Mouse (Mus musculus) forebrain, embryonic 16.5 days (tissue): ENCODE results near the gene Vps29. TPM values are rescaled to one million over a fixed set of nuclear protein-coding genes. Genes with fewer than 3 reads are reported as not detected.
A peak's percentile ranks its signal among the peaks of the same experiment; 100 is the strongest.

Source experiments
- ATAC-seq: fragments of 200-750 bp; cut with Nextera tagmentation; 2 replicates; pipeline ENCODE4 v1.8.0; 2017; ENCODE audit warnings: mild to moderate bottlenecking, moderate library complexity
- H3K27ac ChIP-seq: fragments of 300-500 bp; sonication (generic); 2 replicates; pipeline ENCODE4 v1.5.1; 2014; ENCODE audit warnings: low read length, control low read depth
- H3K27me3 ChIP-seq: fragments of 300-500 bp; sonication (generic); replicated peaks from 2 replicates; pipeline ENCODE4 v1.6.1; 2014; ENCODE audit warnings: low read length; ENCODE audit not compliant: control insufficient read depth, insufficient read depth
- H3K36me3 ChIP-seq: fragments of 300-500 bp; sonication (generic); 2 replicates; pipeline ENCODE4 v1.6.1; 2014; ENCODE audit not compliant: control insufficient read depth, insufficient read depth
- H3K4me1 ChIP-seq: fragments of 300-500 bp; sonication (generic); replicated peaks from 2 replicates; pipeline ENCODE4 v1.6.1; 2014; ENCODE audit warnings: low read length; ENCODE audit not compliant: control insufficient read depth, insufficient read depth
- H3K4me2 ChIP-seq: fragments of 300-500 bp; sonication (generic); 2 replicates; pipeline ENCODE4 v1.6.1; 2014; ENCODE audit warnings: mild to moderate bottlenecking, low read length, control low read depth
- H3K4me3 ChIP-seq: fragments of 300-500 bp; sonication (generic); replicated peaks from 2 replicates; pipeline ENCODE4 v1.5.1; 2014; ENCODE audit warnings: mild to moderate bottlenecking, low read length, control low read depth
- H3K9ac ChIP-seq: fragments of 300-500 bp; sonication (generic); replicated peaks from 2 replicates; pipeline ENCODE4 v1.6.1; 2014; ENCODE audit warnings: low read depth, low read length, control low read depth
- H3K9me3 ChIP-seq: fragments of 300-500 bp; sonication (generic); 2 replicates; pipeline ENCODE4 v1.6.1; 2016; ENCODE audit warnings: low read length; ENCODE audit not compliant: control insufficient read depth
- WGBS: fragments of 180-500 bp; shearing (Covaris S2); extraction: QIAGEN DNeasy Blood & Tissue Kit; methylation state at CpG from one replicate; pipeline ENCODE4 v1.1.7; 2014; 5-methylcytosine and 5-hydroxymethylcytosine counted together
- polyA plus RNA-seq: library from polyadenylated mRNA; unstranded; fragments of >200 nt; fragmentation: Nextera tagmentation; extraction: Ambion mirVana; gene quantifications from 2 replicates; pipeline ENCODE4 v1.2.1, GENCODE M21; 2015

Gene Vps29
- polyA plus RNA-seq, 1 experiment from 2014 or later: 288 TPM

GRCm38 (mm10) chr5:122371591-122372191 is 17.5 kb downstream of the Vps29 start, which contains the start of gene Gpn3:
Gpn3 (plus strand) TSS chr5:122371876.
- H3K27ac ChIP-seq: peak within 1 kb of the TSS; percentile 95
- H3K4me3 ChIP-seq: peak within 1 kb of the TSS; percentile 93
- no peaks in the 10 kb centered on the region for H3K27me3 ChIP-seq
- H3K4me2 ChIP-seq: peak within 1 kb of the TSS; percentile 93
- peaks cover 23% of the 10 kb centered on the region for H3K4me1 ChIP-seq
- peak; percentile 74 for ATAC-seq
- under 1% methylated on average over 31 of the region's 46 CpGs for WGBS
- H3K36me3 ChIP-seq: peaks cover 21% of the 10 kb centered on the region
- peak within 1 kb of the TSS; percentile 89 for H3K9ac ChIP-seq
- no peaks in the 10 kb centered on the region for H3K9me3 ChIP-seq

GRCm38 (mm10) chr5:122372192-122372769 is 18.1 kb downstream of the Vps29 start, which contains the start of gene Fam216a:
Fam216a (minus strand) TSS chr5:122372364.
- WGBS: under 1% methylated on average over 53 of the region's 53 CpGs

GRCm38 (mm10) chr5:122372878-122373277 is 18.7 kb downstream of the Vps29 start:
- Histone ChIP-seq H3K9me3 (no peaks in the 10 kb centered on the region), H3K4me3 (peak overlapping the region; percentile 93), H3K36me3 (peaks cover 12% of the 10 kb centered on the region), H3K27me3 (no peaks in the 10 kb centered on the region), H3K4me2 (peak overlapping the region; percentile 93), H3K4me1 (peaks cover 23% of the 10 kb centered on the region), H3K9ac (peak overlapping the region; percentile 86), H3K27ac (peak overlapping the region; percentile 89)
- WGBS: 10% methylated on average over 5 of the region's 5 CpGs
- no peak for ATAC-seq

More at GRCm38 (mm10) chr5:122372192-122372769, 18.1 kb downstream of the Vps29 start, which contains the start of gene Fam216a:
- Histone ChIP-seq H3K9me3 (no peaks in the 10 kb centered on the region), H3K27ac (peak within 1 kb of the TSS; percentile 95), H3K36me3 (peaks cover 17% of the 10 kb centered on the region), H3K9ac (peak within 1 kb of the TSS; percentile 89), H3K4me2 (peak within 1 kb of the TSS; percentile 93), H3K27me3 (no peaks in the 10 kb centered on the region), H3K4me1 (peaks cover 23% of the 10 kb centered on the region), H3K4me3 (peak within 1 kb of the TSS; percentile 93)
- peak; percentile 95 for ATAC-seq

GRCm38 (mm10) chr5:122377101-122377833 is 23.1 kb downstream of the Vps29 start:
- no peak for ATAC-seq

GRCm38 (mm10) chr5:122378171-122378570 is 24.0 kb downstream of the Vps29 start:
- Histone ChIP-seq H3K36me3 (peaks cover 29% of the 10 kb centered on the region), H3K4me3 (no peak overlapping the region), H3K4me1 (peaks cover 8% of the 10 kb centered on the region), H3K9ac (no peak overlapping the region), H3K4me2 (no peak overlapping the region), H3K27ac (no peak overlapping the region), H3K9me3 (no peaks in the 10 kb centered on the region), H3K27me3 (no peaks in the 10 kb centered on the region)
- WGBS: 95% methylated on average over 12 of the region's 12 CpGs
- no peak for ATAC-seq

More at GRCm38 (mm10) chr5:122377101-122377833, 23.1 kb downstream of the Vps29 start:
- Histone ChIP-seq H3K36me3 (peaks cover 27% of the 10 kb centered on the region), H3K4me2 (no peak overlapping the region), H3K27me3 (no peaks in the 10 kb centered on the region), H3K9ac (no peak overlapping the region), H3K4me1 (peaks cover 13% of the 10 kb centered on the region), H3K4me3 (no peak overlapping the region), H3K27ac (no peak overlapping the region), H3K9me3 (no peaks in the 10 kb centered on the region)
- WGBS: 95% methylated on average over 4 of the region's 4 CpGs

- no peaks in the 10 kb centered on the region for H3K4me1 ChIP-seq
- no peak overlapping the region for H3K4me3 ChIP-seq
- H3K4me2 ChIP-seq: no peak overlapping the region
- H3K36me3 ChIP-seq: peaks cover 29% of the 10 kb centered on the region
- 54% methylated on average over 11 of the region's 11 CpGs for WGBS
- H3K9me3 ChIP-seq: no peaks in the 10 kb centered on the region
- peak; percentile 50; the same call in 1 of the 2 replicates for ATAC-seq
- H3K27ac ChIP-seq: no peak overlapping the region
- no peaks in the 10 kb centered on the region for H3K27me3 ChIP-seq
- H3K9ac ChIP-seq: no peak overlapping the region
Measured at GRCm38 (mm10) chr5:122379374-122380155, 25.4 kb downstream of the Vps29 start.

- Histone ChIP-seq H3K9ac (no peak overlapping the region), H3K36me3 (no peaks in the 10 kb centered on the region), H3K27me3 (no peaks in the 10 kb centered on the region), H3K4me2 (no peak overlapping the region), H3K4me1 (peaks cover 10% of the 10 kb centered on the region), H3K27ac (no peak overlapping the region), H3K4me3 (no peak overlapping the region), H3K9me3 (no peaks in the 10 kb centered on the region)
- no peak for ATAC-seq
- WGBS: 94% methylated on average over 5 of the region's 5 CpGs
Measured at GRCm38 (mm10) chr5:122390006-122390405, 35.8 kb downstream of the Vps29 start.

GRCm38 (mm10) chr5:122390671-122391070 is 36.5 kb downstream of the Vps29 start:
- no peaks in the 10 kb centered on the region for H3K9me3 ChIP-seq
- no peak overlapping the region for H3K4me3 ChIP-seq
- no peaks in the 10 kb centered on the region for H3K27me3 ChIP-seq
- no peaks in the 10 kb centered on the region for H3K36me3 ChIP-seq
- H3K4me1 ChIP-seq: peaks cover 10% of the 10 kb centered on the region
- ATAC-seq: no peak
- no peak overlapping the region for H3K4me2 ChIP-seq
- H3K9ac ChIP-seq: no peak overlapping the region
- H3K27ac ChIP-seq: no peak overlapping the region
